Mouse (Mus musculus): ENCODE data around the gene Bms1. TPM values are rescaled to one million over a fixed set of nuclear protein-coding genes. Genes with fewer than 3 reads are reported as not detected.

Gene Bms1
- 13.0 and 13.7 TPM in 2 replicates for polyA plus RNA-seq (2015; fragmentation: Nextera tagmentation; extraction: Ambion mirVana)

GRCm38 (mm10) chr6:118419050-118419920, at the start of gene Bms1:
Gene Bms1, minus strand, starts transcription at chr6:118419474.

GRCm38 (mm10) chr6:118455042-118455631, 35.9 kb upstream of the Bms1 start, which contains the start of gene Zfp248:
Gene Zfp248, minus strand, starts transcription at chr6:118455528.

Small RNAs within 50 kb of the gene (microRNA-seq; reads per million reads assigned to microRNA genes)
- 0 reads per million in 2 experiments for gene Gm25953

Other genes starting within 250 kb of the Bms1 start
- 0.45 and 0.48 TPM in 2 replicates for gene Ret, start 221.8 kb downstream of the Bms1 start, polyA plus RNA-seq (2015; fragmentation: Nextera tagmentation; extraction: Ambion mirVana)
- gene Zfp248, start 36.1 kb upstream of the Bms1 start, polyA plus RNA-seq (2015; fragmentation: Nextera tagmentation; extraction: Ambion mirVana): 2.3 and 2.4 TPM in 2 replicates
- gene Zfp9, start 59.8 kb upstream of the Bms1 start, polyA plus RNA-seq (2015; fragmentation: Nextera tagmentation; extraction: Ambion mirVana): 5.8 and 5.9 TPM in 2 replicates
- 4.2 and 5.3 TPM in 2 replicates for gene Ankrd26, start 142.8 kb upstream of the Bms1 start, polyA plus RNA-seq (2015; fragmentation: Nextera tagmentation; extraction: Ambion mirVana)